Mouse (Mus musculus) intestine, embryonic 14.5 days (tissue): Measurements from ENCODE around the gene Pard3b. TPM values are rescaled to one million over a fixed set of nuclear protein-coding genes. Genes with fewer than 3 reads are reported as not detected.

Experiments used
- ATAC-seq: fragments of 200-750 bp; cut with Nextera tagmentation; replicated peaks from 2 replicates; pipeline ENCODE4 v1.8.0; 2017; ENCODE audit warnings: low read depth, moderate number of reproducible peaks, moderate TSS enrichment, moderate library complexity; ENCODE audit not compliant: low FRiP score, low TSS enrichment
- DNase-seq: peaks from one replicate; pipeline ENCODE4 v3.0.0-alpha.2; 2018; ENCODE audit warnings: low spot score
- H3K27ac ChIP-seq: fragments of 300-500 bp; sonication (generic); 2 replicates; pipeline ENCODE4 v1.5.1; 2014; ENCODE audit warnings: low read depth, mild to moderate bottlenecking, control low read depth
- H3K27me3 ChIP-seq: fragments of 300-500 bp; sonication (generic); replicated peaks from 2 replicates; pipeline ENCODE4 v1.6.1; 2014; ENCODE audit warnings: low read length, control low read depth; ENCODE audit not compliant: control insufficient read depth, insufficient read depth
- H3K36me3 ChIP-seq: fragments of 300-500 bp; sonication (generic); 2 replicates; pipeline ENCODE4 v1.6.1; 2014; ENCODE audit warnings: low read length, control low read depth; ENCODE audit not compliant: control insufficient read depth, insufficient read depth
- H3K4me1 ChIP-seq: fragments of 300-500 bp; sonication (generic); replicated peaks from 2 replicates; pipeline ENCODE4 v1.6.1; 2014; ENCODE audit warnings: low read length, control low read depth, mixed read lengths; ENCODE audit not compliant: control insufficient read depth, insufficient read depth
- H3K4me2 ChIP-seq: fragments of 300-500 bp; sonication (generic); 2 replicates; pipeline ENCODE4 v1.6.1; 2014; ENCODE audit warnings: low read length
- H3K4me3 ChIP-seq: fragments of 300-500 bp; sonication (generic); 2 replicates; pipeline ENCODE4 v1.5.1; 2014; ENCODE audit warnings: low read depth, low read length, control low read depth, mixed read lengths
- H3K9ac ChIP-seq: fragments of 300-500 bp; sonication (generic); 2 replicates; pipeline ENCODE4 v1.6.1; 2014; ENCODE audit warnings: mild to moderate bottlenecking, low read length
- H3K9me3 ChIP-seq: fragments of 300-500 bp; sonication (generic); 2 replicates; pipeline ENCODE4 v1.6.1; 2016; ENCODE audit warnings: low read length, control low read depth; ENCODE audit not compliant: control insufficient read depth
- WGBS: fragments of 180-500 bp; shearing (Covaris S2); extraction: QIAGEN DNeasy Blood & Tissue Kit; methylation state at CpG from one replicate; pipeline ENCODE4 v1.1.7; 2014; 5-methylcytosine and 5-hydroxymethylcytosine counted together
- polyA plus RNA-seq: library from polyadenylated mRNA; unstranded; fragments of >200 nt; fragmentation: Nextera tagmentation; extraction: Ambion mirVana; gene quantifications from 2 replicates; pipeline ENCODE4 v1.2.1, GENCODE M21; 2014

Pard3b gene
- polyA plus RNA-seq, 1 experiment from 2014 or later: 37.7 TPM

GRCm38 (mm10) chr1:62425369-62425768 is 786.7 kb downstream of the Pard3b start:
- H3K4me3 ChIP-seq: no peak overlapping the region
- no peak overlapping the region for H3K27ac ChIP-seq
- DNase-seq (no peak), ATAC-seq (no peak)
- 90% methylated on average over 2 of the region's 2 CpGs for WGBS
- no peaks in the 10 kb centered on the region for H3K9me3 ChIP-seq
- no peak overlapping the region for H3K4me2 ChIP-seq
- H3K27me3 ChIP-seq: no peaks in the 10 kb centered on the region
- H3K36me3 ChIP-seq: no peaks in the 10 kb centered on the region
- no peak overlapping the region for H3K9ac ChIP-seq
- peaks cover 4% of the 10 kb centered on the region; the same call in 1 of the 2 replicates for H3K4me1 ChIP-seq

GRCm38 (mm10) chr1:62428736-62429135 is 790.1 kb downstream of the Pard3b start:
- no peak overlapping the region for H3K4me2 ChIP-seq
- ATAC-seq (no peak), DNase-seq (no peak)
- no peak overlapping the region for H3K27ac ChIP-seq
- H3K9me3 ChIP-seq: no peaks in the 10 kb centered on the region
- H3K4me1 ChIP-seq: peaks cover 4% of the 10 kb centered on the region; the same call in 1 of the 2 replicates
- no peaks in the 10 kb centered on the region for H3K27me3 ChIP-seq
- H3K4me3 ChIP-seq: no peak overlapping the region
- H3K9ac ChIP-seq: no peak overlapping the region
- H3K36me3 ChIP-seq: no peaks in the 10 kb centered on the region
- 64% methylated on average over 6 of the region's 6 CpGs for WGBS

GRCm38 (mm10) chr1:62429333-62430182 is 790.9 kb downstream of the Pard3b start:
- peaks cover 4% of the 10 kb centered on the region; the same call in 1 of the 2 replicates for H3K4me1 ChIP-seq
- no peaks in the 10 kb centered on the region for H3K27me3 ChIP-seq
- H3K9ac ChIP-seq: no peak overlapping the region
- H3K36me3 ChIP-seq: no peaks in the 10 kb centered on the region
- H3K9me3 ChIP-seq: no peaks in the 10 kb centered on the region
- ATAC-seq: no peak
- WGBS: 73% methylated on average over 17 of the region's 17 CpGs
- DNase-seq: no peak
- no peak overlapping the region for H3K4me2 ChIP-seq
- H3K4me3 ChIP-seq: no peak overlapping the region
- 0 out of 2 replicates have a peak overlapping the region, but pooled peaks have one; percentile 23 for H3K27ac ChIP-seq

GRCm38 (mm10) chr1:62431054-62431453 is 792.4 kb downstream of the Pard3b start:
- DNase-seq (no peak), ATAC-seq (no peak)
- Histone ChIP-seq H3K4me1 (peaks cover 4% of the 10 kb centered on the region; the same call in 1 of the 2 replicates), H3K9ac (no peak overlapping the region), H3K4me3 (no peak overlapping the region), H3K36me3 (no peaks in the 10 kb centered on the region), H3K9me3 (no peaks in the 10 kb centered on the region), H3K27ac (no peak overlapping the region), H3K27me3 (no peaks in the 10 kb centered on the region), H3K4me2 (no peak overlapping the region)
- WGBS: 74% methylated on average over 6 of the region's 6 CpGs

- ATAC-seq: no peak
- Histone ChIP-seq H3K9me3 (no peaks in the 10 kb centered on the region), H3K4me3 (no peak overlapping the region), H3K27ac (no peak overlapping the region), H3K4me2 (no peak overlapping the region), H3K27me3 (no peaks in the 10 kb centered on the region), H3K36me3 (no peaks in the 10 kb centered on the region), H3K4me1 (no peaks in the 10 kb centered on the region; the same call in 1 of the 2 replicates), H3K9ac (no peak overlapping the region)
- no peak for DNase-seq
- WGBS: 79% methylated on average over 5 of the region's 5 CpGs
Measured at GRCm38 (mm10) chr1:62433891-62434290, 795.3 kb downstream of the Pard3b start.

GRCm38 (mm10) chr1:62435844-62436243 is 797.2 kb downstream of the Pard3b start:
- no peaks in the 10 kb centered on the region for H3K36me3 ChIP-seq
- no peak overlapping the region for H3K4me2 ChIP-seq
- no peak overlapping the region for H3K27ac ChIP-seq
- H3K9ac ChIP-seq: no peak overlapping the region
- DNase-seq (no peak), ATAC-seq (no peak)
- H3K9me3 ChIP-seq: no peaks in the 10 kb centered on the region
- no peaks in the 10 kb centered on the region for H3K27me3 ChIP-seq
- no peak overlapping the region for H3K4me3 ChIP-seq
- WGBS: 62% methylated on average over 9 of the region's 9 CpGs
- no peaks in the 10 kb centered on the region for H3K4me1 ChIP-seq

- no peaks in the 10 kb centered on the region for H3K36me3 ChIP-seq
- no peak overlapping the region for H3K9ac ChIP-seq
- ATAC-seq (no peak), DNase-seq (no peak)
- H3K4me2 ChIP-seq: no peak overlapping the region
- WGBS: 66% methylated on average over 3 of the region's 3 CpGs
- H3K9me3 ChIP-seq: no peaks in the 10 kb centered on the region
- H3K27ac ChIP-seq: no peak overlapping the region
- H3K27me3 ChIP-seq: no peaks in the 10 kb centered on the region
- H3K4me3 ChIP-seq: no peak overlapping the region
- no peaks in the 10 kb centered on the region for H3K4me1 ChIP-seq
Measured at GRCm38 (mm10) chr1:62436304-62436703, 797.7 kb downstream of the Pard3b start.

GRCm38 (mm10) chr1:62437493-62437892 is 798.9 kb downstream of the Pard3b start:
- H3K27me3 ChIP-seq: no peaks in the 10 kb centered on the region
- DNase-seq: no peak
- WGBS: 51% methylated on average over 3 of the region's 3 CpGs
- no peaks in the 10 kb centered on the region for H3K4me1 ChIP-seq
- no peaks in the 10 kb centered on the region for H3K36me3 ChIP-seq
- no peak overlapping the region for H3K9ac ChIP-seq
- H3K9me3 ChIP-seq: no peaks in the 10 kb centered on the region
- H3K4me2 ChIP-seq: no peak overlapping the region
- no peak overlapping the region for H3K4me3 ChIP-seq
- ATAC-seq: no peak
- H3K27ac ChIP-seq: no peak overlapping the region

- Histone ChIP-seq H3K4me2 (no peak overlapping the region), H3K9ac (no peak overlapping the region), H3K9me3 (no peaks in the 10 kb centered on the region), H3K27me3 (no peaks in the 10 kb centered on the region), H3K4me1 (no peaks in the 10 kb centered on the region), H3K27ac (no peak overlapping the region), H3K36me3 (no peaks in the 10 kb centered on the region), H3K4me3 (no peak overlapping the region)
- ATAC-seq (no peak), DNase-seq (no peak)
- 93% methylated on average over 3 of the region's 3 CpGs for WGBS
Measured at GRCm38 (mm10) chr1:62444406-62444805, 805.8 kb downstream of the Pard3b start.
